Mouse (Mus musculus) retina, embryonic 14.5 days (tissue): Measurements from ENCODE around the gene Arhgef38.

ENCODE experiments used
- DNase-seq: peaks from one replicate; pipeline ENCODE4 v3.0.0-alpha.2; 2015; ENCODE audit warnings: low spot score

Gene Arhgef38

DNA sequence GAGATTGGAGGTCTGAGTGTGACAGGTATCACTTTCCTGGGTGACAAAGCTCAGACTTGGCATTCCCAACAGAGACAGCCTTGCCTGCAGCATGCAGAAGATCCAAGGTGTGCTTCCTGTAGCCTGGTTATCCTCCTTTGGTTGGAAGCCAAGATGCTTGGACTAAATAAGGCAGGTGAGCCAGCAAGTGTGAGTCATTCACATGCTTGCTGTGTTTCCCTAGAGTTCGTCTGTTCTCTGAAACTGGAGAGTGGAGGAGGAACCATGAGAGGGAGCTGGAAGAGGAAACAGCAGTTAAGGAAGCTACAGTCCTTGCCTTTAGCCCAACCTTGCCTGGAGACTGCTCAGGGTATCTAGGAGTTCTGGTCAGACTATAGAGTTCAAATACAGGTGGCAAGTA, 69.6 kb downstream of the Arhgef38 start:
- no peak for DNase-seq

DNA sequence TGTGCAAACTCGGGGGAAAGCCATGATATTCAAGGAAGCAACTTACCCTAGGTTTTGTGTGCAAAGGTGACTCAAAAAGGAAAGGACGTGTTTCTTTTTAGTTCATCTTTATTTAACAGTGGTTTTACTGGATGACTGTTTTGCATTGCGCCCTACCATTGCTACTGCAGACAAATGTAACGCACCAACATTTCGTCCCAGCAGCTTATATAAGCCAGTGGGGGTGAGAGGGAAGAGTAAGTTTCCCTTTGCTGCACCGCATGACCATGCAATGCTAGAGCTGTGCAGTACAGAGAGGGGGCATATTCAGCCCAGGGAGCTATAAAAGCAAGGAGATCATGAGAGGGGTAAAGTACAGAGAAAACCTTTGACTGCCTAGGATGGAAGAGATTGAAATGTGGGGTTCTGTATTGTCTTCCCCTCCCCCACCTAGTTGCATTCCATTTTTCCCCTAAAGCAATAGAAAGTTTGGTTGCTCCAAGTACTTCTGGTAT, 70.8 kb downstream of the Arhgef38 start:
- no peak for DNase-seq

DNA sequence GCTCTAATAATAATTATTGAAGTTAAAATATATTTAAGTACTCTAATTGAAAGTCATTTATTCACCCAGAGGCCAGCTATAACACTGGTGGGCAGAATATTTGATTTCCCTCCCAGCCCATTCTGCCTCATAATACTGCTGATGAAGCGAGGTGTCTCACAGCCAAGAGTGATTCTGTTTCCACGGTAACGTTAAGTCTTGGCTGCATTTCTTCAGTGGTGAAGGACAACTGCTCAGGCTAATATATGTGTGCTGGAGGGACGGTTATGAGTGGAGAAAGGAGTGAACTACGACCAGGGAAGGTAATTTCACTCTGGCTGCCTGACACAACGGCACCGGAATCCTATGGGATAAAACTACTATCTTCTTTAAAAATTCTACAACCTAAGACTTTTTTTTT, 71.6 kb downstream of the Arhgef38 start:
- no peak for DNase-seq

- DNase-seq = no peak
Observed at GRCm38 (mm10) chr3:133161407-133161806, 73.3 kb downstream of the Arhgef38 start.

- DNase-seq = no peak
Observed at GRCm38 (mm10) chr3:133158260-133158659, 76.5 kb downstream of the Arhgef38 start.

DNA sequence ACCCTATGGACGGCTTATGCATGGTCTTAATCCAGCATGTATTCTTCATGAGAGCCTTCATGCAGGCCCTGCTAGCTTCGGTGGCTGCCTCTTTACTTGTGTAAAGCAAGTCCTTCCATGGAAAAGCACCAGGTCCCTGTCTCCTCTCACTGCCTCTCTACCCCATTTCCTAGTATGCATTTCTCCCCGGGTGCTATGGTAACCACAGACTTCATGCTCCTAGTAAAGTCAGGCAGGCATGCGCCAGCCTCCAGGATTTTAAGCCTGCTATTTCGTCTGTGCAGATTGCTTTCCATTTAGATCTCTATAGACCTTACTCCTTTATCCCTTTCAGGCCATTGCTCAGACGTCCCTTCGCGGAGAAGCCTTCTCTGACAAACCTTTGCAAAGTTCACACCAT, 80.1 kb downstream of the Arhgef38 start:
- no peak for DNase-seq

DNA sequence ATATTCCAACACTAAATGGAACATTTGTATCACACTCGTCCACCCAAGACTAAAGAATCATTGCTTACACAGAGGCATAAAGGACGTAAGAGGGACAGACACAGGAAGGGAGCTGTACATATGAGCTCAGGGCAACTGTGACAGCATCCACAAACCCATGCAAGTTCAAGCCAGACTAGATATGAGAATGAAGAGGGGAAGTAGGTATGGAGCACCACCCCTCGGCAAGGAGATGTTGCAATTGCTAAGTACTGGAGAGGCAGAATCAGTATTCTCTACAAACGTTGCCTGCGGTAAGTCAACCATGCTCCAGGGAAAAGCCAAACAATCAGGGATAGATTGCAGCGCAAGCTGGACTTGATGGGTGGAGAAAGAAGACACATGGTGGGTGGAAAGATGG, 81.1 kb downstream of the Arhgef38 start:
- no peak for DNase-seq

GRCm38 (mm10) chr3:133152831-133153230, 81.9 kb downstream of the Arhgef38 start:
- no peak for DNase-seq

GRCm38 (mm10) chr3:133151629-133152028, 83.1 kb downstream of the Arhgef38 start:
- DNase-seq = no peak

DNA sequence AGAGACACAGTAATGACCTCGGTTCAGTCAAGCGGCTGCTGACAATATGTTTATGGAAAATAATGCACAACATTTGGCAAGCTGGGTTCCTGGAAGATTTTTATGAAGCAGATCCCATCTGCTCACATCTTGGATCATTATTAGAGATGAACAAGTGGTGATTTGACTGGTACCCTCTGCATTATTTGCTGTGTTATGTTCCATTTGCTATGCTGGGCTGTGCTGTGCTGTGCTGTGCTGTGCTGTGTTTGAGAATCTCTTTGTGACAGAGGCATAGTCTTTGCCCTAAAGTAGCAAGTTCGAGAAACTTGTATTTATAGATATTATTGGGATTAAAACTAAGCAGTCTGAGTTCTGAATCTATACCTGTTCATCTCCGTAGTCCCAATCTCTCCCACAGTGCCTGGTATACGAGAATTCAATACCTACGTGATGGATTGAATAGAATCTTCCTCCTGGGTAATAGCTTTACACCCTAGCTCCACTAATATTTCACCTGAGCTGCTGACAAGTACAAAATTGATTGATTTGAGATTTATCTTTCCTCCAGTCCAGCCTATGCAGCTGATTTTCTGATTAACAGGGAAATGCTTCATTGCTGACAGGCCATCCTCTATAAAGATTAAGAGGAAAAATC, 90.1 kb downstream of the Arhgef38 start:
- DNase-seq = no peak

DNA sequence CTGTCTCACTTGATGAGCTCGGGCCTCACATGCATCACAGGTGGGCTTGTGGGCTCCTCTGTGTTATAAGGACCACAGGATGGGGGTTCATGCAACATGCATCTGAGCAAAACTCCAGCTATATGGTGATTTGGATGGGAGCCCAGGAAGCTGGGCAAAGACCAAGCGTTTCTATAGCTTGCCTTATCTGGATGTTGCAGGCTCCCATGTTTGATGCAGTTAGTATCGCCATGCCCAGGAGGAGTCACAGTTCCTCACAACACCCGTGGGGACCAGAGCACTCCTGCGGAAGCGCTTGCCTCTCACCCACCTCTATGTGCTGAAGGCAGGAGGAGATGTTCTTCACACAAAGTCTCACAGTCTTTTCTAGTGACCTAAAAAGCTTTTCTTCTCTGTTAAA, 92.9 kb downstream of the Arhgef38 start:
- DNase-seq = no peak

- peak; percentile 43 for DNase-seq
Observed at GRCm38 (mm10) chr3:133132611-133133010, 102.1 kb downstream of the Arhgef38 start.

DNA sequence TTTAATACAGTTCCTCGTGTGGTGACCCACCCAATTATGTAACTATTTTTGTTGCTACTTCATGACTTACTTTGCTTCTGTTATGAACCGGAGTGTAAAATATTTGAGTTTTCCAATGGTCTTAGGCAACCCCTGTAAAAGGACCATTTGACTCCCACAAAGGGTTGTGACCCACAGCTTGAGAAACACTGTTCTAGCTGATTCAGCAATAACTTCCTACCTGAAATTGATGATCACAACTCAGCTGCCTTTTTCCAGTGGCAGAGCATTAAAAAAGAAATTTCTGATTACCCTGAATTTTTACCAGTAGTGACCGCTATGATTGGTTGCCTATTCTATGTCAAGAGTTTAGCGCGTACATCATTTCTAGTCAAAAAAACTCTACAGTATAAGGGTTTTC, 103.4 kb downstream of the Arhgef38 start:
- no peak for DNase-seq

DNA sequence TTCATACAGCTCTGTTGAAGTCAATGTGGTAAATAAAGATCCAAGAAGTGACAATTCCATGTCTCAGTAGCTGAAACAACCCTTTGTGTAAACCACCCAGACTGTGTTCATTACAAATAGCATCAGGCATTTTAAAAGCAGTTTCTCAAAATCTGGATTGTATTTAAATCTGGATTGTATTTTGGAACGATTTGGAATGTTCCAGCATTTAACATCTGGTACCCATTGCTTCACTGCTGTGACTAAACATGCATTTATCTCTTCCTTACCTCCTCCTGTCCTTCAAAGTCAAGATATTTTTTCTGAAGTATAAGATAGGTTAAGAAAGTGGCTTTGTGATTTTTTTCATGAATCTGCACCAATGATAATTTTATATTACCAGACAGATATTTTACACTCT, 121.5 kb downstream of the Arhgef38 start:
- no peak for DNase-seq

DNA sequence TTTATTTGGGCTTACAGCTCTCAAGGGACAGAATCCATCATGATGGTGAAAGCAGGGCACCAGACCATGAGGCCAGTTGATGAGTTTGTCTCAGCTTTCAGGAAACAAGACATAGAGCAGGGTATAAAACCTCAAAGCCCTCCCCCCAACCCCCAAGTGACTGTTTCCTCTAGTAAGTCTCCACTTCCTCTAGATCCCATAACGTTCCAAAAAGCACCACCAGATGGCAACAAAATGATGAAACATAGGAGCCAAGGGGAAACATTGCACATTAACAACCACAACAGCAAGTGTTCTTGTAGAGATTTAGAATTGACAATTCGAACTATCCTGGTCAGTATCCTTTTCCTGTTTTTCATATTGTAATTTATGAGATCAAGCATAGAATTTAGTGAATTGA, 123.0 kb downstream of the Arhgef38 start:
- peak; percentile 57 for DNase-seq

DNA sequence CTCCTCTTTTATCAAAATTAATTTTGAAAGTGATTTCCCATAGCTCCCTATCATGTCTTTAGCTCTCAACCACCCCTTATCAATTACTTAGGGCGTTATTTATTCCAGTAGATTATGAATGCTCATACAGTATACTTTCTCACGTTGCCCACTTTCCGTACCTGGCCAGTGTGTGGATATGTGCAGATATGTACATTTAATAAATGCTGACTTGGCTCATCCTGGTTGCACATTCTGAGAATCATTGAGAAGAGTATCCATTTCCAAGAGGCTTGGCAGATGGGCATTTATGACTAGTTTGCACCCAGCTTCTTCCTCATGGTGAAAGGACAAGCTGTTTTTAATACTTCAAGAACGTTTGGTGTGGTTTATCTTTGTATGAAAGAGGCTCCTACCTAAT, 124.9 kb downstream of the Arhgef38 start:
- DNase-seq = no peak

- DNase-seq = no peak
Observed at GRCm38 (mm10) chr3:133108731-133109130, 126.0 kb downstream of the Arhgef38 start.

- DNase-seq = no peak
Observed at GRCm38 (mm10) chr3:133104436-133104835, 130.3 kb downstream of the Arhgef38 start.

DNA sequence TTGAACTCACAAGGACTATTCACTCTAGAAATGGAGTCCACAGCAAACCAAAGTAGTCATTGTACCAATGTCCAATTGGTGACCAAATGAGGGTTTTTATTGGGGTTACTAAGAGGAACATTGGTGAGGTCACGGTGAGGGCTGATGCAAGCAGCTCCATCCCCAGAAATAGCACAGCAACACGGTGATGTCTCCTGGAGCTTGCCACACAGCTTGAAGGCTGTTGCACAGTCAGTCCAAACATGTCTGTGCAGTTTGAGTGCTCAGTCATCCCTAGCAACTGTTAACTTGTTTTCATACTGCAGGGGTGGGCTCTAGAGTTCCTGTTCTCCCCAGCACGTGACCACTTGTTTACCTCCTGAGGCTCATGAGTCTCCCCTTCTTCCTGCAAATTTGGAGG, 131.0 kb downstream of the Arhgef38 start:
- DNase-seq = no peak

GRCm38 (mm10) chr3:133098909-133099308, 135.8 kb downstream of the Arhgef38 start:
- no peak for DNase-seq

DNA sequence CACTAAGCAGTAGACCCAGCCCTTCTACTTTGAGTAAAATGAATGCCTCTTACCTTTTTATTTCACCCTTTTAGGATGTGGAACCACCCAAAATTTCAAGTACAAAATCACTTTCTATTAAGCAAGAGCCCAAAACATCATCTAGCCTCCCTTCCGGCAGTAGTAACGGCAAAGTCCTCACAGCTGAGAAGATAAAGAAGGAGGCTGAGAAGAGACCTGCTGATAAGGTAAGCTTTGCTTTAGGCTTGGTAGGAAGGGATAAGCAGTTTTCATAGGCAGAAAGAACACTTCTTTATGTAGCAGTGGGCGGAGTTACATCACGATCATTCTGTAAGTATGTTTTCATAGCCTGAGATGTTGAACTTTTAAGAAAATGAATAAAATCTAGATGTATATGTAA, 136.4 kb downstream of the Arhgef38 start:
- DNase-seq = no peak

- no peak for DNase-seq
Observed at GRCm38 (mm10) chr3:133097936-133098335, 136.8 kb downstream of the Arhgef38 start.

- no peak for DNase-seq
Observed at GRCm38 (mm10) chr3:133094305-133094704, 140.4 kb downstream of the Arhgef38 start.

DNA sequence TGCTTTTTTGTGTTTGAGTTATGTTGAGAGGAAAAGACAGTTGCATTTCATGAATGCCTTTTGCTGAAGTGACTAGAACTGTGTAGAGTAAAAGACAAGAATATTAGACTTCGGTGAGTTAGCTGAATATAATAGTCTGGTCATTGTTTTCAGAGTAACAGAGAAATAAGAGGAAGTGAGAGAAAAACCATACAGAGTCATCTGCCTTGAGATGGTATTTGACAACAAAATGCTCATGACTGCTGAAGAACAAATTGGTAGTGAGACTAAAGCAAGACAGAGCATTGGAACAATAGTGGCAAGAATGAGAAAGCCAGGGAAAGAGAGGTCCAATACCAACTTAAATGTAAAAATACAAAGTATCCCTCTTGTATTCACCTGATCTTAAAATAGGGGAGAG, 141.8 kb downstream of the Arhgef38 start:
- no peak for DNase-seq
